Mouse (Mus musculus): ENCODE measurements around the gene Edc4.

DNA sequence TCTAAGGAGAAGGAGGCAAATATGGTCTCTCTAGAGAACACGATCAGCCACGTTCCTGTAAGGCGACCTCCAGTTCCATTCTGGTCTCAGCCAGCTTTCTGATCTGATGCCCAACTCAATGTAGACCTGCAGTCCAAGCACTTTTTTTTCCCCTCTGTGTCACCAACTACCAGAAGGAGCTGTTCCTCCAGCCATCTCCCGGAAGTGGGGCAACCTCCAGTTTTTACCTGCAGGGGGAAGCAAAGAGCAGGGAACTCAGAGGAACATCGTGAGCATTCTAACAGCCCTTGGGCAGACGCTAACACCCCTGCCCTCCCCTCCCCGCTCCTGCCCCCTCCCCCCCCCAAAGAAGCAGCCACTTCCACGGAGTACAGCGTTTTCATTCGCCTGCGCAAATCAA, 45.4 kb upstream of the Edc4 start:
- TF ChIP-seq HCFC1 (IDR thresholded peaks at IDR 0.05; ENCODE audit: low read depth, low read length) (no peak; the same call in 1 of the 2 replicates), POLR2A (IDR thresholded peaks at IDR 0.05; ENCODE audit: low read depth, low read length) (no peak; the same call in 1 of the 2 replicates)

All from CH12.LX (cell line).